Mouse (Mus musculus) layer of hippocampus, adult 2 months (tissue): ENCODE measurements around the gene Zfp566. TPM values are rescaled to one million over a fixed set of nuclear protein-coding genes. Genes with fewer than 3 reads are reported as not detected.
"Not testable (repeated sequence)": the region's sequence is repeated elsewhere in the genome, so short reads cannot be mapped to it uniquely, and the experiment has no call there.

Experiments used
- DNase-seq, 2 experiments: peaks; one replicate each; pipeline ENCODE4 v3.0.0; 2022; ENCODE audit warnings: low spot score in 2 of 2
- H3K27ac ChIP-seq: fragments of 200-600 bp; 2 replicates; pipeline ENCODE4 v1.8.1; 2022
- H3K4me3 ChIP-seq: fragments of 200-600 bp; 2 replicates; pipeline ENCODE4 v1.8.1; 2022; ENCODE audit warnings: mild to moderate bottlenecking
- CTCF ChIP-seq: fragments of 200-600 bp; conservative IDR thresholded peaks from 2 replicates; pipeline ENCODE4 v1.8.1; 2022; ENCODE audit warnings: antibody characterized with exemption, mild to moderate bottlenecking, moderate library complexity
- long read RNA-seq, 2 experiments: library from polyadenylated mRNA; stranded (forward); transcript quantifications; one replicate each; pipeline ENCODE4 v2.0.0; 2021; ENCODE audit warnings: borderline mapping rate in 2 of 2
- total RNA-seq, 2 experiments: library from RNA; stranded (reverse); gene quantifications; 2 replicates each; pipeline ENCODE4 v1.2.3; 2021

The Zfp566 gene
- total RNA-seq, result 1 to 10 TPM; 4.3 to 8.2 TPM
- long read RNA-seq, experiment 1, partial matches to known transcripts, result 0 of 2 reads
- long read RNA-seq, experiment 1, other reads (novel, unspliced or antisense), result 0 of 2 reads
- long read RNA-seq, experiment 2, partial matches to known transcripts, result 0 of 3 reads
- long read RNA-seq, experiment 2, other reads (novel, unspliced or antisense), result 0 of 3 reads

GRCm38 (mm10) chr7:30090092-30090969 is at the start of gene Zfp566, which contains the start of gene Gm26920:
Gene Zfp566, minus strand, starts transcription at chr7:30090527.
Gene Gm26920, minus strand, starts transcription at chr7:30090410.
- DNase-seq, result peak; percentile 96 to 97

GRCm38 (mm10) chr7:30136826-30137225 is 46.5 kb upstream of the Zfp566 start:
- peak overlapping the region; percentile 76 for H3K27ac ChIP-seq
- DNase-seq, result peak in 1 of 2 experiments; percentile 39
- TF ChIP-seq CTCF, result no peak
- H3K4me3 ChIP-seq, result peak overlapping the region; percentile 29; the same call in 1 of the 2 replicates

More at GRCm38 (mm10) chr7:30090092-30090969, at the start of gene Zfp566, which contains the start of gene Gm26920:
- TF ChIP-seq CTCF, result no peak
- Histone ChIP-seq H3K4me3 (peak within 1 kb of the TSS; percentile 83), H3K27ac (peak within 1 kb of the TSS; percentile 92)

GRCm38 (mm10) chr7:30132396-30132795 is 42.1 kb upstream of the Zfp566 start:
- TF ChIP-seq CTCF, result no peak
- no peak for DNase-seq

GRCm38 (mm10) chr7:30129900-30130299 is 39.6 kb upstream of the Zfp566 start:
- no peak overlapping the region for H3K27ac ChIP-seq
- H3K4me3 ChIP-seq, result no peak overlapping the region
- no peak for TF ChIP-seq CTCF
- no peak for DNase-seq

More at GRCm38 (mm10) chr7:30132396-30132795, 42.1 kb upstream of the Zfp566 start:
- Histone ChIP-seq H3K4me3 (no peak overlapping the region), H3K27ac (no peak overlapping the region)

- TF ChIP-seq CTCF, result no peak
- Histone ChIP-seq H3K27ac (peak overlapping the region; percentile 93), H3K4me3 (peak overlapping the region; percentile 82)
- DNase-seq, result no peak
These were observed 31.8 kb upstream of the Zfp566 start for GRCm38 (mm10) chr7:30122188-30122530.

GRCm38 (mm10) chr7:30121308-30122187 is 31.2 kb upstream of the Zfp566 start, which contains the start of gene Zfp382:
Gene Zfp382, plus strand, starts transcription at chr7:30121942.
- TF ChIP-seq CTCF, result peak; percentile 49
- peak; percentile 92 for DNase-seq

GRCm38 (mm10) chr7:30117935-30118334 is 27.6 kb upstream of the Zfp566 start:
- DNase-seq, H3K27ac ChIP-seq, H3K4me3 ChIP-seq: not testable (repeated sequence)

More at GRCm38 (mm10) chr7:30121308-30122187, 31.2 kb upstream of the Zfp566 start, which contains the start of gene Zfp382:
- Histone ChIP-seq H3K27ac (peak within 1 kb of the TSS; percentile 93), H3K4me3 (peak within 1 kb of the TSS; percentile 82)

GRCm38 (mm10) chr7:30116076-30116475 is 25.7 kb upstream of the Zfp566 start:
- no peak for TF ChIP-seq CTCF
- no peak for DNase-seq
- H3K27ac ChIP-seq, result no peak overlapping the region
- no peak overlapping the region for H3K4me3 ChIP-seq

- peak overlapping the region; percentile 86 for H3K27ac ChIP-seq
- DNase-seq, result peak; percentile 84 to 87
- H3K4me3 ChIP-seq, result peak overlapping the region; percentile 51
- no peak for TF ChIP-seq CTCF
These were observed 9.0 kb upstream of the Zfp566 start for GRCm38 (mm10) chr7:30099297-30099696.

- DNase-seq, result no peak
- no peak for TF ChIP-seq CTCF
- Histone ChIP-seq H3K27ac (peak overlapping the region; percentile 93), H3K4me3 (peak overlapping the region; percentile 88)
These were observed 5.3 kb upstream of the Zfp566 start for GRCm38 (mm10) chr7:30095551-30096125.

GRCm38 (mm10) chr7:30094646-30095429 is 4.5 kb upstream of the Zfp566 start, which contains the start of gene Zfp260:
Gene Zfp260, plus strand, starts transcription at chr7:30094777.
- DNase-seq, result peak; percentile 86 to 92
- peak; percentile 55 for TF ChIP-seq CTCF
- Histone ChIP-seq H3K27ac (peak within 1 kb of the TSS; percentile 93), H3K4me3 (peak within 1 kb of the TSS; percentile 88)
